Mouse (Mus musculus) MEL (cell line): ENCODE results near the gene Tab1.

Experiments
- GATA1 ChIP-seq: IDR thresholded peaks from 2 replicates; pipeline ENCODE4 v1.6.1; 2011; ENCODE audit warnings: low read depth, low read length, improper control_type of control experiment
- NELFE ChIP-seq: IDR thresholded peaks from 2 replicates; pipeline ENCODE4 v1.6.1; 2011; ENCODE audit warnings: low read depth, low read length, improper control_type of control experiment
- NRF1 ChIP-seq: IDR thresholded peaks from 2 replicates; pipeline ENCODE4 v1.6.1; 2014; ENCODE audit warnings: low read depth, mild to moderate bottlenecking, inconsistent platforms, low read length, improper control_type of control experiment, moderate library complexity; ENCODE audit not compliant: poor library complexity, insufficient read depth, severe bottlenecking
- POLR2A ChIP-seq, 2 experiments: IDR thresholded peaks; 2 replicates each; pipeline ENCODE4 v1.6.1; 2011 to 2012; ENCODE audit warnings: low read length in 2 of 2, mild to moderate bottlenecking in 2 of 2, control low read depth in 1 of 2, improper control_type of control experiment in 1 of 2, low read depth in 1 of 2, moderate library complexity in 1 of 2; ENCODE audit not compliant: control insufficient read depth in 1 of 2, insufficient read depth in 1 of 2, poor library complexity in 1 of 2
- POLR2AphosphoS2 ChIP-seq: IDR thresholded peaks from 2 replicates; pipeline ENCODE4 v1.6.1; 2011; ENCODE audit warnings: low read length, improper control_type of control experiment
- ZC3H11A ChIP-seq: IDR thresholded peaks from 2 replicates; pipeline ENCODE4 v1.6.1; 2012; ENCODE audit warnings: low read depth, mild to moderate bottlenecking, inconsistent platforms, low read length, improper control_type of control experiment
- ZNF384 ChIP-seq: IDR thresholded peaks from 2 replicates; pipeline ENCODE4 v1.6.1; 2012; ENCODE audit warnings: low read depth, mild to moderate bottlenecking, inconsistent platforms, low read length, improper control_type of control experiment

DNA sequence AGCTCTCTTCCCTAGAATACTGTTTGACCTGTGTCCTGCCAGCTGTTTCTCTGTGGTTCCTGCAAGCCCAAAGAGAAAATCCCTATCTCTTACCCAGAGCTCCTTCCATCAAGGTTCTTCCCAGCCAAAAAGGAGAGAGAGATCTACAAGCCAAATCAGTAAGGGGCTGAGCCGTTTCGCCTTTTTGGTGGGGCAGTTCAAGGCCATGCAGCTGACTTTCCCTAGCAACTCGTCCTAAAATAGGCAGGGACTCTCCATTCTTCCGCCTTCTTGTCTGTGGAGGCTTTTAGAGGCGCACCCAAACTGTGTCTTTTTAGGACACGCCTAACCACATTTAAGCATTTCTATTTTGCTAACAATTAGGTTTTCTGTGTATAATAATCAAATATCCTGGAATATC is 10.8 kb downstream of the Tab1 start:
- no peak for TF ChIP-seq POLR2A (IDR thresholded peaks at IDR 0.05; ENCODE audit: control insufficient read depth in 1 of 2, insufficient read depth in 1 of 2, low read depth in 1 of 2, low read length in 2 of 2, poor library complexity in 1 of 2)
- no peak for TF ChIP-seq ZC3H11A
- TF ChIP-seq NRF1: no peak
- TF ChIP-seq ZNF384: no peak
- TF ChIP-seq POLR2AphosphoS2: no peak
- no peak for TF ChIP-seq GATA1
- TF ChIP-seq NELFE: no peak
